Mouse (Mus musculus) Muller cell, postnatal 12 days (primary cell): ENCODE measurements at regions not wholly inside any gene's neighbourhood (a gene's known extent, or its start where the extent isn't known, plus 50 kb on each side); places are given as distances from the start of the nearest gene placed in this dataset.
A peak's percentile ranks its signal among the peaks of the same experiment; 100 is the strongest.

Source experiments
- DNase-seq: peaks from one replicate; pipeline ENCODE4 v3.0.0-alpha.2; 2015; ENCODE audit errors: inconsistent ontology term

- no peak for DNase-seq
Observed at GRCm38 (mm10) chr4:100037868-100038267, 57.7 kb upstream of the Ror1 start.

GRCm38 (mm10) chr4:100039741-100040140 lies 55.9 kb upstream of the Ror1 start:
- DNase-seq, result no peak

GRCm38 (mm10) chr4:100041982-100042381 lies 53.6 kb upstream of the Ror1 start:
- DNase-seq, result no peak

GRCm38 (mm10) chr4:100045164-100045906 lies 50.3 kb upstream of the Ror1 start:
- DNase-seq, result peak; percentile 32
